Mouse (Mus musculus) CH12.LX (cell line): ENCODE data around the gene Arhgap33.

Experiments used
- ETS1 ChIP-seq: conservative IDR thresholded peaks from 2 replicates; pipeline ENCODE4 v1.6.1; 2012; ENCODE audit warnings: low read depth, mild to moderate bottlenecking, inconsistent platforms, low read length, improper control_type of control experiment, moderate library complexity
- UBTF ChIP-seq: IDR thresholded peaks from 2 replicates; pipeline ENCODE4 v1.6.1; 2012; ENCODE audit warnings: low read depth, mild to moderate bottlenecking, inconsistent platforms, low read length, improper control_type of control experiment, moderate library complexity
- ZC3H11A ChIP-seq: IDR thresholded peaks from 2 replicates; pipeline ENCODE4 v1.6.1; 2012; ENCODE audit warnings: low read depth, mild to moderate bottlenecking, inconsistent platforms, low read length, improper control_type of control experiment
- ZKSCAN1 ChIP-seq: IDR thresholded peaks from 2 replicates; pipeline ENCODE4 v1.6.1; 2012; ENCODE audit warnings: low read depth, inconsistent platforms, low read length, improper control_type of control experiment, borderline replicate concordance

DNA sequence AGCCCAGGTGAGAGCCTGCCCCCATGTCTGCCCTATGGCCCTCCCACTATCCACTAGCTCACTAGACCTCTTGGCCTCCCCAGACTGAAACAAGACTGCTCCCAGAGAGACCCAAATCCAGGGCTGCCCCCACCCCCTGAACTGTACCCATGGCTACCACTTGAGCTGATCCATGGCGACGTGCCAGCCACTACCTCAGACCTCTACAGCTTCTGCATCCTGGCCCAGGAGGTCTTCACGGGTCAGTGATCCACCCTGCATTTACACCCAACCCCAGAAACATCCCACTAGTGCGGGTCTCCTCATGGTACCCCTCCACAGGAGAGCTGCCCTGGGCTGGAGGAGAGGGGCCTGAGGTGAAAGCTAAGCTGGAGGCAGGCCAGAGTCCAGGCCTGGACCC, 14.5 kb downstream of the Arhgap33 start:
- TF ChIP-seq ZKSCAN1 (no peak), ETS1 (no peak), UBTF (no peak), ZC3H11A (no peak)
